Mouse (Mus musculus): Measurements from ENCODE around the gene Zbtb16. TPM values are rescaled to one million over a fixed set of nuclear protein-coding genes. Genes with fewer than 3 reads are reported as not detected.
A peak's percentile ranks its signal among the peaks of the same experiment; 100 is the strongest.

Zbtb16 gene
- polyA plus RNA-seq, 1 experiment from 2014 or later, result 2.3 TPM

DNA sequence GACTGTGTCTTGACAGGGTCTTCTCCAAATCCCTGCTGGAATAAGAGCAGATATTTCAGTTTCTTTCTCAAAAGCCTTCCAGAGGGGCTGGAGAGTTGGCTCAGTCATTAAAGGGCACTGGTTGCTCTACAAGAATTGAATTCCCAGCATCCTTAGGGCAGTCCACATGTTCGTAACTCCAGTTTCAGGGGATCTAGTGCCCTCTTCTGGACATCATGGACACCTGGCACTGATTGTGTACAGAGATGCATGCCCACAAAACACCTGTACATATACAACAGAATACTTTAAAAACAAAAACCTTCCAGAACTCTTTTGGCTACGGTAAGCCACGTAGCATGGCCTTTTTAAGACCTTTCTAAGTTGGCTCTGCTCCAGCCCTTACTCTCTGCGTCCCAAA is 20.2 kb upstream of the Zbtb16 start:
- no peaks in the 10 kb centered on the region for H3K4me1 ChIP-seq (replicated peaks; ENCODE audit: control insufficient read depth, insufficient read depth, low read length)
- 80% methylated on average over 4 of the region's 4 CpGs for WGBS
- H3K27me3 ChIP-seq (replicated peaks; ENCODE audit: control insufficient read depth, insufficient read depth, low read length), result no peaks in the 10 kb centered on the region
- no peak for DNase-seq (ENCODE audit: low spot score)
- H3K9me3 ChIP-seq (ENCODE audit: control insufficient read depth, low read length), result no peaks in the 10 kb centered on the region
- ATAC-seq (replicated peaks; ENCODE audit: low FRiP score), result no peak
- H3K36me3 ChIP-seq (ENCODE audit: control insufficient read depth, insufficient read depth, low read length), result no peaks in the 10 kb centered on the region
- no peak overlapping the region for H3K4me2 ChIP-seq
- no peak overlapping the region for H3K4me3 ChIP-seq (ENCODE audit: low read depth, low read length)
- no peak overlapping the region for H3K9ac ChIP-seq (ENCODE audit: low read depth, low read length)
- H3K27ac ChIP-seq (ENCODE audit: low read depth, low read length), result no peak overlapping the region

DNA sequence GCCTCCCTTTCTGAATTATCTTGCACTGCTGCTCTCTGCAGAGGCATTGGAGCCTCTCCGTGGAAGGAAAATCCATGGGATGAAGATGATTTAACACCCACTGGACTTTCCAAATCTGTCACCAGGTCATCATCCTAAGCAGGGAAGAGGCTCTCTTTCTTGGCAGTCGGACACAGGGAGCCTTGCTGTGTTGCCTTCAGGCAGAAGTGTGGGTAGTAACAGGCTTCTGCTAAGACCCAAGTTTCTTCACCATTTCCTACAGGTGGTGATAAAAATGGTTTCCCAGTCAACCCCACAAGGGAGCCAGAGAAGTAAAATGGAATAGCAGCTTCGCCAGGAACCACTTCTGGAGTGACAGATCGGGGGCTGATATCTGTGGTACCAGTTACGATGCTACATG is 13.5 kb upstream of the Zbtb16 start:
- Histone ChIP-seq H3K4me2 (no peak overlapping the region), H3K27me3 (replicated peaks; ENCODE audit: control insufficient read depth, insufficient read depth, low read length) (no peaks in the 10 kb centered on the region; the same call in 1 of the 2 replicates), H3K27ac (ENCODE audit: low read depth, low read length) (no peak overlapping the region), H3K9ac (ENCODE audit: low read depth, low read length) (no peak overlapping the region), H3K4me3 (ENCODE audit: low read depth, low read length) (no peak overlapping the region), H3K36me3 (ENCODE audit: control insufficient read depth, insufficient read depth, low read length) (no peaks in the 10 kb centered on the region), H3K4me1 (replicated peaks; ENCODE audit: control insufficient read depth, insufficient read depth, low read length) (no peaks in the 10 kb centered on the region), H3K9me3 (ENCODE audit: control insufficient read depth, low read length) (no peaks in the 10 kb centered on the region)
- WGBS, result 78% methylated on average over 5 of the region's 5 CpGs
- DNase-seq (ENCODE audit: low spot score) (no peak), ATAC-seq (replicated peaks; ENCODE audit: low FRiP score) (no peak)

DNA sequence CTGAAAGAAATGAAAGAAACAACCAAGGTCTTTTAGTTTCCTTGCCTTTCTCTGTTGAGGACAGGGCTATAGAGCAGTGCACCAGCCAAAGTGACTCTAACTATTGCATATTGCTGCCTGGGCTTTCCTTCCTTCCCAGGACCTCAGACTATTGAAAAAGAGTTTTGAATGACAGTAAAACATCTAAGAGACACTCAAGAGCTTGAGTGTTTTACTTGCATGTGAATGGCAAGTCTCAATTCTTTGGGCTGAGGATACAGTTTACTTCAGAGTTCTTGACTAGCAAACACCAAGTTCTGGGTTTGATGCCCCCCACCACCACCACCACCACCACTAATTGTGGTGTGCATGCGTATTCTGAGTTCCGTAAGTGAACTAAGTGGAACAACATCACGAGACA is 3.5 kb upstream of the Zbtb16 start:
- Histone ChIP-seq H3K4me3 (ENCODE audit: low read depth, low read length) (no peak overlapping the region), H3K27me3 (replicated peaks; ENCODE audit: control insufficient read depth, insufficient read depth, low read length) (peaks cover 53% of the 10 kb centered on the region), H3K27ac (ENCODE audit: low read depth, low read length) (no peak overlapping the region), H3K9ac (ENCODE audit: low read depth, low read length) (no peak overlapping the region), H3K36me3 (ENCODE audit: control insufficient read depth, insufficient read depth, low read length) (no peaks in the 10 kb centered on the region), H3K9me3 (ENCODE audit: control insufficient read depth, low read length) (no peaks in the 10 kb centered on the region), H3K4me1 (replicated peaks; ENCODE audit: control insufficient read depth, insufficient read depth, low read length) (peaks cover 12% of the 10 kb centered on the region), H3K4me2 (no peak overlapping the region)
- ATAC-seq (replicated peaks; ENCODE audit: low FRiP score), result no peak
- no peak for DNase-seq (ENCODE audit: low spot score)
- WGBS, result 89% methylated on average over 3 of the region's 3 CpGs

DNA sequence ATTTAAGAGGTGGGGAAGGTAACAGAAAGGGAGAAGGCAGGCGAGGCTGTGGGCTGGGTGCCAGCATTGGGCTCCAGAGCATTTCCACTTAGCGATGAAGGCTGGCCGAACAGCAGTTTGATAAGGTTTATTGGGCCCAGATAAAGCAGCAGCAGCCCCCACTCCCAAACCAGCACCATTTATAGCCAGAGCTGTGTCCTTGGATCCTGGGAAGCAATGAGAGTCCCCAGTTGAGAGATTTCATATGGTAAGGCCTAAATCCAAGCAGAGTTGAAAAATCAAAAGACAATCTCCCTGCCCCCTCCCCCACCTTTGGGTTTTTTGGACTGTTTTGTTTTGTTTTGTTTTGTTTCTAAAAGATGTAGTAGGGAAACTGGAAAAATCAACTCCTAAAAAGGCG is 2.3 kb upstream of the Zbtb16 start:
- no peak overlapping the region for H3K9ac ChIP-seq (ENCODE audit: low read depth, low read length)
- H3K27me3 ChIP-seq (replicated peaks; ENCODE audit: control insufficient read depth, insufficient read depth, low read length), result peaks cover 66% of the 10 kb centered on the region
- H3K9me3 ChIP-seq (ENCODE audit: control insufficient read depth, low read length), result no peaks in the 10 kb centered on the region
- ATAC-seq (replicated peaks; ENCODE audit: low FRiP score) (no peak), DNase-seq (ENCODE audit: low spot score) (no peak)
- no peak overlapping the region for H3K4me3 ChIP-seq (ENCODE audit: low read depth, low read length)
- H3K4me1 ChIP-seq (replicated peaks; ENCODE audit: control insufficient read depth, insufficient read depth, low read length), result peaks cover 14% of the 10 kb centered on the region
- H3K36me3 ChIP-seq (ENCODE audit: control insufficient read depth, insufficient read depth, low read length), result no peaks in the 10 kb centered on the region
- 54% methylated on average over 4 of the region's 4 CpGs for WGBS
- no peak overlapping the region for H3K4me2 ChIP-seq
- no peak overlapping the region for H3K27ac ChIP-seq (ENCODE audit: low read depth, low read length)

DNA sequence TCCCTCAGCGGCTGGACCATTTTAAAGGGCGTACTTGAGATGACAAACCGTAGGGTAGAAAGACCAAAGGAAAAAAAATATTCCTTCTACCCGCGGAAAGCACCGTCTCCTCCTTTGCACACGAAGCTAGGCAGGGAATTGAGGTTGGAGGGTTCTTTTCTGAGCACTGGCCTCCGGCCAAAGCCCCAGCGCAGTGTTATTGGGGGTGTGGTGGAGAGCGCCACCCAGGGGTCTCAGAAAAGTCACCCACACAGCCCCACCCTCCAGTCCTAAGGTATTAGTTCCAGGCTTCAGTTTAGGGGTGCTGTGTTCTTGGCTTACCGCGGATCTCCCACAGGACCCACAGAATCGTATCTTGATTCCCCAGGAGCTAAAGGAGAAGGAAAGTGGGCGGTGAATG is 1.2 kb upstream of the Zbtb16 start:
- WGBS, result 4% methylated on average over 14 of the region's 14 CpGs
- H3K4me2 ChIP-seq, result peak overlapping the region; percentile 93
- ATAC-seq (replicated peaks; ENCODE audit: low FRiP score) (no peak), DNase-seq (ENCODE audit: low spot score) (no peak)
- H3K4me3 ChIP-seq (ENCODE audit: low read depth, low read length), result no peak overlapping the region; the same call in 1 of the 2 replicates
- no peaks in the 10 kb centered on the region for H3K36me3 ChIP-seq (ENCODE audit: control insufficient read depth, insufficient read depth, low read length)
- H3K9me3 ChIP-seq (ENCODE audit: control insufficient read depth, low read length), result no peaks in the 10 kb centered on the region
- no peak overlapping the region for H3K9ac ChIP-seq (ENCODE audit: low read depth, low read length)
- H3K27me3 ChIP-seq (replicated peaks; ENCODE audit: control insufficient read depth, insufficient read depth, low read length), result peaks cover 76% of the 10 kb centered on the region
- no peak overlapping the region for H3K27ac ChIP-seq (ENCODE audit: low read depth, low read length)
- H3K4me1 ChIP-seq (replicated peaks; ENCODE audit: control insufficient read depth, insufficient read depth, low read length), result peaks cover 14% of the 10 kb centered on the region

GRCm38 (mm10) chr9:48836566-48836930 is 526 bp upstream of the Zbtb16 start:
- peak overlapping the region; percentile 64 for H3K4me3 ChIP-seq (ENCODE audit: low read depth, low read length)
- DNase-seq (ENCODE audit: low spot score) (no peak), ATAC-seq (replicated peaks; ENCODE audit: low FRiP score) (no peak)
- no peak overlapping the region for H3K27ac ChIP-seq (ENCODE audit: low read depth, low read length)
- H3K9ac ChIP-seq (ENCODE audit: low read depth, low read length), result no peak overlapping the region; the same call in 1 of the 2 replicates
- H3K4me2 ChIP-seq, result peak overlapping the region; percentile 93
- peaks cover 80% of the 10 kb centered on the region for H3K27me3 ChIP-seq (replicated peaks; ENCODE audit: control insufficient read depth, insufficient read depth, low read length)
- no peaks in the 10 kb centered on the region for H3K36me3 ChIP-seq (ENCODE audit: control insufficient read depth, insufficient read depth, low read length)
- H3K4me1 ChIP-seq (replicated peaks; ENCODE audit: control insufficient read depth, insufficient read depth, low read length), result peaks cover 14% of the 10 kb centered on the region
- WGBS, result 1% methylated on average over 12 of the region's 12 CpGs
- no peaks in the 10 kb centered on the region for H3K9me3 ChIP-seq (ENCODE audit: control insufficient read depth, low read length)

GRCm38 (mm10) chr9:48834541-48835411 is 1.2 kb downstream of the Zbtb16 start:
- DNase-seq (ENCODE audit: low spot score) (peak; percentile 67), ATAC-seq (replicated peaks; ENCODE audit: low FRiP score) (no peak)
- Histone ChIP-seq H3K4me3 (ENCODE audit: low read depth, low read length) (peak overlapping the region; percentile 64), H3K9me3 (ENCODE audit: control insufficient read depth, low read length) (no peaks in the 10 kb centered on the region), H3K36me3 (ENCODE audit: control insufficient read depth, insufficient read depth, low read length) (no peaks in the 10 kb centered on the region), H3K27me3 (replicated peaks; ENCODE audit: control insufficient read depth, insufficient read depth, low read length) (peaks cover 84% of the 10 kb centered on the region), H3K4me1 (replicated peaks; ENCODE audit: control insufficient read depth, insufficient read depth, low read length) (peaks cover 14% of the 10 kb centered on the region), H3K27ac (ENCODE audit: low read depth, low read length) (no peak overlapping the region), H3K9ac (ENCODE audit: low read depth, low read length) (peak overlapping the region; percentile 44), H3K4me2 (peak overlapping the region; percentile 93)
- under 1% methylated on average over 65 of the region's 65 CpGs for WGBS

- WGBS, result 34% methylated on average over 4 of the region's 4 CpGs
- no peak overlapping the region for H3K9ac ChIP-seq (ENCODE audit: low read depth, low read length)
Observed at GRCm38 (mm10) chr9:48834006-48834405, 2.0 kb downstream of the Zbtb16 start.

GRCm38 (mm10) chr9:48833493-48833892 is 2.5 kb downstream of the Zbtb16 start:
- no peaks in the 10 kb centered on the region for H3K36me3 ChIP-seq (ENCODE audit: control insufficient read depth, insufficient read depth, low read length)
- no peak for ATAC-seq (replicated peaks; ENCODE audit: low FRiP score)
- no peak for DNase-seq (ENCODE audit: low spot score)
- H3K9ac ChIP-seq (ENCODE audit: low read depth, low read length), result no peak overlapping the region
- peaks cover 89% of the 10 kb centered on the region for H3K27me3 ChIP-seq (replicated peaks; ENCODE audit: control insufficient read depth, insufficient read depth, low read length)
- no peak overlapping the region for H3K27ac ChIP-seq (ENCODE audit: low read depth, low read length)
- H3K9me3 ChIP-seq (ENCODE audit: control insufficient read depth, low read length), result no peaks in the 10 kb centered on the region
- H3K4me3 ChIP-seq (ENCODE audit: low read depth, low read length), result no peak overlapping the region
- H3K4me1 ChIP-seq (replicated peaks; ENCODE audit: control insufficient read depth, insufficient read depth, low read length), result peaks cover 14% of the 10 kb centered on the region
- WGBS, result 87% methylated on average over 11 of the region's 11 CpGs
- no peak overlapping the region for H3K4me2 ChIP-seq

More at GRCm38 (mm10) chr9:48834006-48834405, 2.0 kb downstream of the Zbtb16 start:
- Histone ChIP-seq H3K27ac (ENCODE audit: low read depth, low read length) (no peak overlapping the region), H3K4me1 (replicated peaks; ENCODE audit: control insufficient read depth, insufficient read depth, low read length) (peaks cover 14% of the 10 kb centered on the region), H3K27me3 (replicated peaks; ENCODE audit: control insufficient read depth, insufficient read depth, low read length) (peaks cover 88% of the 10 kb centered on the region), H3K36me3 (ENCODE audit: control insufficient read depth, insufficient read depth, low read length) (no peaks in the 10 kb centered on the region), H3K4me3 (ENCODE audit: low read depth, low read length) (no peak overlapping the region), H3K9me3 (ENCODE audit: control insufficient read depth, low read length) (no peaks in the 10 kb centered on the region), H3K4me2 (peak overlapping the region; percentile 93)
- DNase-seq (ENCODE audit: low spot score), result no peak
- no peak for ATAC-seq (replicated peaks; ENCODE audit: low FRiP score)
